Mouse (Mus musculus): ENCODE measurements around the gene A830005F24Rik. TPM values are rescaled to one million over a fixed set of nuclear protein-coding genes. Genes with fewer than 3 reads are reported as not detected.
"Not testable (repeated sequence)": the region's sequence is repeated elsewhere in the genome, so short reads cannot be mapped to it uniquely, and the experiment has no call there.

The A830005F24Rik gene
- polyA plus RNA-seq, 1 experiment from 2014 or later: 2.7 TPM

- H3K36me3 ChIP-seq (replicated peaks); H3K27ac ChIP-seq (replicated peaks); H3K27me3 ChIP-seq (replicated peaks; ENCODE audit: low read depth, poor library complexity, severe bottlenecking); H3K4me1 ChIP-seq; H3K9me3 ChIP-seq; DNase-seq (ENCODE audit: low spot score); H3K4me3 ChIP-seq: not testable (repeated sequence)
Measured at GRCm38 (mm10) chr13:48519122-48519521, 5.8 kb downstream of the A830005F24Rik start.

GRCm38 (mm10) chr13:48525745-48526144, 12.4 kb downstream of the A830005F24Rik start:
- H3K4me3 ChIP-seq: no peak overlapping the region
- no peaks in the 10 kb centered on the region for H3K9me3 ChIP-seq
- WGBS: 80% methylated on average over 5 of the region's 5 CpGs
- no peaks in the 10 kb centered on the region for H3K36me3 ChIP-seq (replicated peaks)
- H3K27ac ChIP-seq (replicated peaks): no peak overlapping the region
- H3K4me1 ChIP-seq: no peaks in the 10 kb centered on the region
- no peaks in the 10 kb centered on the region for H3K27me3 ChIP-seq (replicated peaks; ENCODE audit: low read depth, poor library complexity, severe bottlenecking)
- no peak for DNase-seq (ENCODE audit: low spot score)

- 51% methylated on average over 15 of the region's 15 CpGs for WGBS
- peak; percentile 67 for DNase-seq (ENCODE audit: low spot score)
Measured at GRCm38 (mm10) chr13:48528123-48528871, 14.9 kb downstream of the A830005F24Rik start.

GRCm38 (mm10) chr13:48529028-48529427, 15.7 kb downstream of the A830005F24Rik start:
- H3K9me3 ChIP-seq: no peaks in the 10 kb centered on the region
- H3K27ac ChIP-seq (replicated peaks): no peak overlapping the region
- H3K4me3 ChIP-seq: no peak overlapping the region
- H3K27me3 ChIP-seq (replicated peaks; ENCODE audit: low read depth, poor library complexity, severe bottlenecking): no peaks in the 10 kb centered on the region
- 44% methylated on average over 2 of the region's 2 CpGs for WGBS
- peaks cover 7% of the 10 kb centered on the region; the same call in 1 of the 2 replicates for H3K36me3 ChIP-seq (replicated peaks)
- no peak for DNase-seq (ENCODE audit: low spot score)
- no peaks in the 10 kb centered on the region for H3K4me1 ChIP-seq

More at GRCm38 (mm10) chr13:48528123-48528871, 14.9 kb downstream of the A830005F24Rik start:
- Histone ChIP-seq H3K9me3 (no peaks in the 10 kb centered on the region), H3K27ac (replicated peaks) (no peak overlapping the region), H3K4me1 (no peaks in the 10 kb centered on the region), H3K27me3 (replicated peaks; ENCODE audit: low read depth, poor library complexity, severe bottlenecking) (no peaks in the 10 kb centered on the region), H3K36me3 (replicated peaks) (peaks cover 1% of the 10 kb centered on the region; the same call in 1 of the 2 replicates), H3K4me3 (no peak overlapping the region)

GRCm38 (mm10) chr13:48530685-48531084, 17.3 kb downstream of the A830005F24Rik start:
- H3K27me3 ChIP-seq (replicated peaks; ENCODE audit: low read depth, poor library complexity, severe bottlenecking): no peaks in the 10 kb centered on the region
- H3K4me3 ChIP-seq: no peak overlapping the region
- no peaks in the 10 kb centered on the region for H3K4me1 ChIP-seq
- H3K9me3 ChIP-seq: no peaks in the 10 kb centered on the region
- H3K36me3 ChIP-seq (replicated peaks): peaks cover 23% of the 10 kb centered on the region
- peak; percentile 12 for DNase-seq (ENCODE audit: low spot score)
- no peak overlapping the region for H3K27ac ChIP-seq (replicated peaks)
- 71% methylated on average over 2 of the region's 2 CpGs for WGBS

- Histone ChIP-seq H3K4me1 (no peaks in the 10 kb centered on the region), H3K36me3 (replicated peaks) (peaks cover 29% of the 10 kb centered on the region), H3K4me3 (no peak overlapping the region), H3K9me3 (no peaks in the 10 kb centered on the region), H3K27ac (replicated peaks) (no peak overlapping the region), H3K27me3 (replicated peaks; ENCODE audit: low read depth, poor library complexity, severe bottlenecking) (no peaks in the 10 kb centered on the region)
- no peak for DNase-seq (ENCODE audit: low spot score)
- 82% methylated on average over 2 of the region's 2 CpGs for WGBS
Measured at GRCm38 (mm10) chr13:48531448-48531847, 18.1 kb downstream of the A830005F24Rik start.

GRCm38 (mm10) chr13:48533441-48533840, 20.1 kb downstream of the A830005F24Rik start:
- H3K4me1 ChIP-seq: no peaks in the 10 kb centered on the region
- no peaks in the 10 kb centered on the region for H3K9me3 ChIP-seq
- DNase-seq (ENCODE audit: low spot score): no peak
- peaks cover 49% of the 10 kb centered on the region for H3K36me3 ChIP-seq (replicated peaks)
- H3K4me3 ChIP-seq: no peak overlapping the region
- no peak overlapping the region for H3K27ac ChIP-seq (replicated peaks)
- 88% methylated on average over 5 of the region's 5 CpGs for WGBS
- H3K27me3 ChIP-seq (replicated peaks; ENCODE audit: low read depth, poor library complexity, severe bottlenecking): no peaks in the 10 kb centered on the region

GRCm38 (mm10) chr13:48540488-48540887, 27.1 kb downstream of the A830005F24Rik start:
- Histone ChIP-seq H3K4me1 (peaks cover 43% of the 10 kb centered on the region), H3K36me3 (replicated peaks) (peaks cover 34% of the 10 kb centered on the region), H3K4me3 (no peak overlapping the region), H3K27ac (replicated peaks) (no peak overlapping the region), H3K9me3 (no peaks in the 10 kb centered on the region), H3K27me3 (replicated peaks; ENCODE audit: low read depth, poor library complexity, severe bottlenecking) (no peaks in the 10 kb centered on the region)
- 70% methylated on average over 1 of the region's 1 CpGs for WGBS
- DNase-seq (ENCODE audit: low spot score): no peak

GRCm38 (mm10) chr13:48544391-48544790, 31.0 kb downstream of the A830005F24Rik start:
- DNase-seq (ENCODE audit: low spot score): no peak
- Histone ChIP-seq H3K4me3 (peak overlapping the region; percentile 95), H3K27ac (replicated peaks) (no peak overlapping the region), H3K27me3 (replicated peaks; ENCODE audit: low read depth, poor library complexity, severe bottlenecking) (no peaks in the 10 kb centered on the region), H3K9me3 (no peaks in the 10 kb centered on the region), H3K4me1 (peaks cover 49% of the 10 kb centered on the region), H3K36me3 (replicated peaks) (peaks cover 5% of the 10 kb centered on the region; the same call in 1 of the 2 replicates)

- no peak for DNase-seq (ENCODE audit: low spot score)
- 53% methylated on average over 4 of the region's 4 CpGs for WGBS
- Histone ChIP-seq H3K27me3 (replicated peaks; ENCODE audit: low read depth, poor library complexity, severe bottlenecking) (no peaks in the 10 kb centered on the region), H3K4me3 (peak overlapping the region; percentile 95), H3K4me1 (peaks cover 46% of the 10 kb centered on the region), H3K36me3 (replicated peaks) (peaks cover 5% of the 10 kb centered on the region; the same call in 1 of the 2 replicates), H3K9me3 (no peaks in the 10 kb centered on the region), H3K27ac (replicated peaks) (peak overlapping the region; percentile 100)
Measured at GRCm38 (mm10) chr13:48544867-48545266, 31.5 kb downstream of the A830005F24Rik start.

- WGBS: under 1% methylated on average over 68 of the region's 72 CpGs
Measured at GRCm38 (mm10) chr13:48545476-48546281, 32.3 kb downstream of the A830005F24Rik start.

GRCm38 (mm10) chr13:48546330-48546917, 33.1 kb downstream of the A830005F24Rik start:
- WGBS: under 1% methylated on average over 72 of the region's 72 CpGs
- Histone ChIP-seq H3K9me3 (no peaks in the 10 kb centered on the region), H3K27ac (replicated peaks) (peak overlapping the region; percentile 100), H3K36me3 (replicated peaks) (peaks cover 5% of the 10 kb centered on the region; the same call in 1 of the 2 replicates), H3K27me3 (replicated peaks; ENCODE audit: low read depth, poor library complexity, severe bottlenecking) (no peaks in the 10 kb centered on the region), H3K4me1 (peaks cover 31% of the 10 kb centered on the region), H3K4me3 (peak overlapping the region; percentile 95)
- peak; percentile 100 for DNase-seq (ENCODE audit: low spot score)

More at GRCm38 (mm10) chr13:48545476-48546281, 32.3 kb downstream of the A830005F24Rik start:
- H3K4me1 ChIP-seq: peaks cover 38% of the 10 kb centered on the region
- peak overlapping the region; percentile 95 for H3K4me3 ChIP-seq
- H3K27me3 ChIP-seq (replicated peaks; ENCODE audit: low read depth, poor library complexity, severe bottlenecking): no peaks in the 10 kb centered on the region
- H3K36me3 ChIP-seq (replicated peaks): peaks cover 5% of the 10 kb centered on the region; the same call in 1 of the 2 replicates
- no peaks in the 10 kb centered on the region for H3K9me3 ChIP-seq
- peak overlapping the region; percentile 100 for H3K27ac ChIP-seq (replicated peaks)
- peak; percentile 99 for DNase-seq (ENCODE audit: low spot score)

Measured in embryonic facial prominence, embryonic 10.5 days (tissue).